Mouse (Mus musculus) heart, embryonic 13.5 days (tissue): ENCODE measurements at regions not wholly inside any gene's neighbourhood (a gene's known extent, or its start where the extent isn't known, plus 50 kb on each side); places are given as distances from the start of the nearest gene placed in this dataset.

Source experiments
- ATAC-seq: fragments of 200-750 bp; cut with Nextera tagmentation; 2 replicates; pipeline ENCODE4 v1.8.0; 2017; ENCODE audit warnings: moderate TSS enrichment; ENCODE audit not compliant: insufficient number of reproducible peaks, low FRiP score, low TSS enrichment; ENCODE audit errors: extremely low read depth
- H3K27ac ChIP-seq: fragments of 300-500 bp; sonication (generic); replicated peaks from 2 replicates; pipeline ENCODE4 v1.5.1; 2015; ENCODE audit warnings: moderate library complexity, mild to moderate bottlenecking, inconsistent platforms
- H3K27me3 ChIP-seq: fragments of 300-500 bp; sonication (generic); replicated peaks from 2 replicates; pipeline ENCODE4 v1.6.1; 2015; ENCODE audit warnings: mild to moderate bottlenecking, inconsistent platforms
- H3K36me3 ChIP-seq: fragments of 300-500 bp; sonication (generic); 2 replicates; pipeline ENCODE4 v1.6.1; 2015; ENCODE audit warnings: mild to moderate bottlenecking, inconsistent platforms
- H3K4me1 ChIP-seq: fragments of 300-500 bp; sonication (generic); 2 replicates; pipeline ENCODE4 v1.6.1; 2015; ENCODE audit warnings: inconsistent platforms
- H3K4me2 ChIP-seq: fragments of 300-500 bp; sonication (generic); 2 replicates; pipeline ENCODE4 v1.6.1; 2015; ENCODE audit warnings: inconsistent platforms, mild to moderate bottlenecking, moderate library complexity
- H3K4me3 ChIP-seq: fragments of 300-500 bp; sonication (generic); 2 replicates; pipeline ENCODE4 v1.5.1; 2015; ENCODE audit warnings: moderate library complexity, mild to moderate bottlenecking, inconsistent platforms
- H3K9ac ChIP-seq: fragments of 300-500 bp; sonication (generic); 2 replicates; pipeline ENCODE4 v1.6.1; 2015; ENCODE audit warnings: inconsistent platforms, mild to moderate bottlenecking, moderate library complexity
- H3K9me3 ChIP-seq: fragments of 300-500 bp; sonication (generic); 2 replicates; pipeline ENCODE4 v1.6.1; 2016; ENCODE audit warnings: inconsistent platforms
- WGBS: fragments of 180-500 bp; shearing (Covaris S2); methylation state at CpG from one replicate; pipeline ENCODE4 v1.1.7; 2015; ENCODE audit warnings: mixed read lengths; 5-methylcytosine and 5-hydroxymethylcytosine counted together

GRCm38 (mm10) chr1:88851931-88852330 is 149.9 kb upstream of the Arl4c start:
- Histone ChIP-seq H3K9ac (no peak overlapping the region), H3K36me3 (no peaks in the 10 kb centered on the region), H3K4me3 (no peak overlapping the region), H3K27ac (no peak overlapping the region), H3K4me1 (no peaks in the 10 kb centered on the region), H3K9me3 (no peaks in the 10 kb centered on the region), H3K4me2 (no peak overlapping the region), H3K27me3 (no peaks in the 10 kb centered on the region)
- 64% methylated on average over 5 of the region's 5 CpGs for WGBS
- no peak for ATAC-seq

GRCm38 (mm10) chr1:88860871-88861589 is 159.0 kb upstream of the Arl4c start:
- Histone ChIP-seq H3K27me3 (no peaks in the 10 kb centered on the region; the same call in 1 of the 2 replicates), H3K36me3 (no peaks in the 10 kb centered on the region), H3K9me3 (no peaks in the 10 kb centered on the region), H3K9ac (no peak overlapping the region), H3K4me3 (no peak overlapping the region), H3K27ac (no peak overlapping the region), H3K4me2 (no peak overlapping the region), H3K4me1 (no peaks in the 10 kb centered on the region)
- 62% methylated on average over 7 of the region's 7 CpGs for WGBS
- ATAC-seq = no peak

GRCm38 (mm10) chr1:88861590-88861935 is 159.5 kb upstream of the Arl4c start:
- Histone ChIP-seq H3K36me3 (no peaks in the 10 kb centered on the region), H3K4me2 (no peak overlapping the region), H3K9me3 (no peaks in the 10 kb centered on the region), H3K27me3 (no peaks in the 10 kb centered on the region; the same call in 1 of the 2 replicates), H3K27ac (no peak overlapping the region), H3K4me3 (no peak overlapping the region), H3K9ac (no peak overlapping the region), H3K4me1 (no peaks in the 10 kb centered on the region)
- no peak for ATAC-seq
- WGBS = 72% methylated on average over 4 of the region's 4 CpGs

GRCm38 (mm10) chr1:88865436-88865835 is 163.4 kb upstream of the Arl4c start:
- Histone ChIP-seq H3K4me3 (no peak overlapping the region), H3K4me1 (no peaks in the 10 kb centered on the region), H3K36me3 (no peaks in the 10 kb centered on the region), H3K9ac (no peak overlapping the region), H3K27ac (no peak overlapping the region), H3K9me3 (no peaks in the 10 kb centered on the region), H3K4me2 (no peak overlapping the region), H3K27me3 (no peaks in the 10 kb centered on the region; the same call in 1 of the 2 replicates)
- no peak; the same call in 1 of the 2 replicates for ATAC-seq
- 40% methylated on average over 6 of the region's 6 CpGs for WGBS

- Histone ChIP-seq H3K4me2 (no peak overlapping the region), H3K27ac (no peak overlapping the region), H3K36me3 (no peaks in the 10 kb centered on the region), H3K9ac (no peak overlapping the region), H3K27me3 (no peaks in the 10 kb centered on the region; the same call in 1 of the 2 replicates), H3K4me3 (no peak overlapping the region), H3K9me3 (peaks cover 4% of the 10 kb centered on the region; the same call in 1 of the 2 replicates), H3K4me1 (no peaks in the 10 kb centered on the region)
- no peak for ATAC-seq
- WGBS = 89% methylated on average over 2 of the region's 2 CpGs
Measured at GRCm38 (mm10) chr1:88866571-88866970, 164.6 kb upstream of the Arl4c start.

GRCm38 (mm10) chr1:88867138-88867537 is 165.1 kb upstream of the Arl4c start:
- H3K9me3 ChIP-seq = peaks cover 4% of the 10 kb centered on the region; the same call in 1 of the 2 replicates
- ATAC-seq = no peak
- 81% methylated on average over 3 of the region's 3 CpGs for WGBS
- no peak overlapping the region for H3K4me3 ChIP-seq
- no peaks in the 10 kb centered on the region for H3K4me1 ChIP-seq
- H3K27me3 ChIP-seq = no peaks in the 10 kb centered on the region; the same call in 1 of the 2 replicates
- H3K27ac ChIP-seq = no peak overlapping the region
- H3K4me2 ChIP-seq = no peak overlapping the region
- no peaks in the 10 kb centered on the region for H3K36me3 ChIP-seq
- H3K9ac ChIP-seq = no peak overlapping the region

- 73% methylated on average over 4 of the region's 4 CpGs for WGBS
- Histone ChIP-seq H3K27ac (no peak overlapping the region), H3K9me3 (peaks cover 4% of the 10 kb centered on the region; the same call in 1 of the 2 replicates), H3K36me3 (no peaks in the 10 kb centered on the region), H3K4me1 (no peaks in the 10 kb centered on the region), H3K4me2 (no peak overlapping the region), H3K27me3 (no peaks in the 10 kb centered on the region), H3K4me3 (no peak overlapping the region), H3K9ac (no peak overlapping the region)
- ATAC-seq = no peak
Measured at GRCm38 (mm10) chr1:88869885-88870284, 167.9 kb upstream of the Arl4c start.

GRCm38 (mm10) chr1:88875356-88875755 is 173.3 kb upstream of the Arl4c start:
- WGBS = 74% methylated on average over 6 of the region's 6 CpGs
- no peaks in the 10 kb centered on the region for H3K27me3 ChIP-seq
- no peak overlapping the region for H3K27ac ChIP-seq
- no peak overlapping the region for H3K9ac ChIP-seq
- ATAC-seq = no peak
- 0 out of 2 replicates have a peak, but pooled peaks cover 3% of the 10 kb centered on the region for H3K4me1 ChIP-seq
- no peak overlapping the region for H3K4me2 ChIP-seq
- peaks cover 4% of the 10 kb centered on the region; the same call in 1 of the 2 replicates for H3K9me3 ChIP-seq
- H3K4me3 ChIP-seq = no peak overlapping the region
- no peaks in the 10 kb centered on the region for H3K36me3 ChIP-seq

- H3K4me1 ChIP-seq = 0 out of 2 replicates have a peak, but pooled peaks cover 3% of the 10 kb centered on the region
- no peak overlapping the region for H3K27ac ChIP-seq
- no peak overlapping the region for H3K9ac ChIP-seq
- H3K36me3 ChIP-seq = no peaks in the 10 kb centered on the region
- no peak for ATAC-seq
- no peak overlapping the region for H3K4me2 ChIP-seq
- H3K4me3 ChIP-seq = no peak overlapping the region
- H3K9me3 ChIP-seq = no peaks in the 10 kb centered on the region
- WGBS = 86% methylated on average over 11 of the region's 11 CpGs
- H3K27me3 ChIP-seq = no peaks in the 10 kb centered on the region
Measured at GRCm38 (mm10) chr1:88877441-88877840, 175.4 kb upstream of the Arl4c start.

- H3K9ac ChIP-seq = no peak overlapping the region
- no peak for ATAC-seq
- WGBS = 71% methylated on average over 10 of the region's 10 CpGs
Measured at GRCm38 (mm10) chr1:88878831-88879230, 176.8 kb upstream of the Arl4c start.

GRCm38 (mm10) chr1:88879367-88879766 is 177.3 kb upstream of the Arl4c start:
- Histone ChIP-seq H3K36me3 (no peaks in the 10 kb centered on the region), H3K9me3 (no peaks in the 10 kb centered on the region), H3K9ac (no peak overlapping the region), H3K27ac (no peak overlapping the region), H3K4me3 (no peak overlapping the region), H3K27me3 (no peaks in the 10 kb centered on the region), H3K4me2 (no peak overlapping the region), H3K4me1 (0 out of 2 replicates have a peak, but pooled peaks cover 3% of the 10 kb centered on the region)
- WGBS = 72% methylated on average over 5 of the region's 5 CpGs
- ATAC-seq = no peak

More at GRCm38 (mm10) chr1:88878831-88879230, 176.8 kb upstream of the Arl4c start:
- Histone ChIP-seq H3K4me1 (0 out of 2 replicates have a peak, but pooled peaks cover 3% of the 10 kb centered on the region), H3K4me2 (no peak overlapping the region), H3K36me3 (no peaks in the 10 kb centered on the region), H3K27me3 (no peaks in the 10 kb centered on the region), H3K4me3 (no peak overlapping the region), H3K27ac (no peak overlapping the region), H3K9me3 (no peaks in the 10 kb centered on the region)

GRCm38 (mm10) chr1:88891041-88891440 is 179.2 kb upstream of the Sh3bp4 start:
- Histone ChIP-seq H3K4me2 (no peak overlapping the region), H3K36me3 (no peaks in the 10 kb centered on the region), H3K27me3 (no peaks in the 10 kb centered on the region), H3K4me1 (no peaks in the 10 kb centered on the region), H3K9me3 (no peaks in the 10 kb centered on the region), H3K9ac (no peak overlapping the region), H3K4me3 (no peak overlapping the region), H3K27ac (no peak overlapping the region)
- 81% methylated on average over 4 of the region's 4 CpGs for WGBS
- ATAC-seq = no peak
